12 mouse cellular contexts compared by ENCODE assay signal in the genomic region with DNA sequence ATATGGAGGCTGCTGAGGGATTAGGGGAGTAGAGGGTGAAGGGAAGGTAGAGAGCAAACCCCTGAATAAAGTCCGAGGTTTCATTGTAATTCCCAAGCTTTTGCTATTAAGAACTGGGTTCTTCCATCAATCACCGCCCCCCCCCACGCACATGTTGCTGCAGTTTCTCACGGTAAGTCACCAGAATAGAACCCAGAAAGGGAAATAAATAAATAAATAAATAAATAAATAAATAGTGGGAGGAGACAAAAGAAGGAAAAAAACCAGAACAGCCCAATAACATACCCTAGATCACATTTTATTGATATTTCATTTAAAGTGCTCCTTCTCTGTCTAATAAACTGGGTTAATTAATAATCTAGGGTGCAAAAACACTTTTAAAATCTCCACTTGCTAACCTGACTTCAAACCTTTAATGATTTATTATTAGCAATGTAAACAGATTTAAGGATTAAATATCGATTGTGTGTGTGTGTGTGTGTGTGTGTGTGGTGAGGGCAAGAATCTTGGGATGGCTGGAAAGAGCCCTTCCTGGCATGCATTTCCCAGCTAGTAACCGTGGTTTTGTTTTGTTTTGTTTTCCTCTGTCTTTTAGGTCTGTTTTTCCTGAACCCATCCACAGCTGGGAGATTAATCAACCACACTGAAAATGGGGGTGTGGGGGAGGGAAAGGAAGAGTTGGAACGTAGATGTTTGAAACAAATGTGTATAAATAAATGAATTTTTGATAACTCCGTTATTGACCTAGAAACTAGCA. TPM values are rescaled to one million over a fixed set of nuclear protein-coding genes. Genes with fewer than 3 reads are reported as not detected.
DNase-seq lines count a peak whose midpoint lies in the region; ATAC-seq lines count a peak whose summit lies in the region.
"Had no signal": no experiment of that assay in that cellular context is flagged by ENCODE, and none has a peak within 500 bp of the region (broad histone marks: within the 10 kb centered on the region; RNA-seq: fewer than 3 reads in every experiment).

No protein-coding gene starts in this region.

- peak overlapping the region; percentile 75; the same call in 1 of the 2 replicates for H3K4me3 ChIP-seq in heart, embryonic 15.5 days
- peak overlapping the region; percentile 53 for H3K4me3 ChIP-seq in brown adipose tissue, adult 24 weeks (ENCODE audit: insufficient read depth, low read depth, low read length)
- no peak overlapping the region for H3K4me3 ChIP-seq in limb, embryonic 15.5 days
- H3K4me3 ChIP-seq: embryonic facial prominence, embryonic 15.5 days had no signal

- H3K27me3 ChIP-seq in heart, embryonic 15.5 days, result peaks cover 98% of the 10 kb centered on the region
- H3K27me3 ChIP-seq in limb, embryonic 15.5 days, result peaks cover 81% of the 10 kb centered on the region

- peak overlapping the region; percentile 97 for H3K4me2 ChIP-seq in heart, embryonic 15.5 days
- peak overlapping the region; percentile 5; the same call in 1 of the 2 replicates for H3K4me2 ChIP-seq in limb, embryonic 15.5 days
- H3K4me2 ChIP-seq: embryonic facial prominence, embryonic 15.5 days had no signal

- no peak for ATAC-seq in heart, embryonic 15.5 days (replicated peaks; ENCODE audit: insufficient number of reproducible peaks, insufficient read depth, low FRiP score, low read depth)
- no peak for ATAC-seq in limb, embryonic 15.5 days (ENCODE audit: insufficient number of reproducible peaks, low FRiP score, low TSS enrichment, low read depth)

- H3K27ac ChIP-seq in heart, embryonic 15.5 days, result peak overlapping the region; percentile 79; the same call in 1 of the 2 replicates
- H3K27ac ChIP-seq in brown adipose tissue, adult 24 weeks (replicated peaks; ENCODE audit: low read depth, low read length), result peak overlapping the region; percentile 71
- H3K27ac ChIP-seq in limb, embryonic 15.5 days, result no peak overlapping the region
- H3K27ac ChIP-seq: embryonic facial prominence, embryonic 15.5 days had no signal

- H3K36me3 ChIP-seq in heart, embryonic 15.5 days, result no peaks in the 10 kb centered on the region
- H3K36me3 ChIP-seq in limb, embryonic 15.5 days, result no peaks in the 10 kb centered on the region
- H3K36me3 ChIP-seq: embryonic facial prominence, embryonic 15.5 days had no signal

- H3K4me1 ChIP-seq in heart, embryonic 15.5 days (replicated peaks), result peaks cover 28% of the 10 kb centered on the region
- peaks cover 4% of the 10 kb centered on the region for H3K4me1 ChIP-seq in brown adipose tissue, adult 24 weeks (ENCODE audit: control insufficient read depth, insufficient read depth, insufficient read length, low read length)
- peaks cover 53% of the 10 kb centered on the region for H3K4me1 ChIP-seq in limb, embryonic 15.5 days

- no peak overlapping the region for H3K9ac ChIP-seq in heart, embryonic 15.5 days
- no peak overlapping the region for H3K9ac ChIP-seq in limb, embryonic 15.5 days
- H3K9ac ChIP-seq: embryonic facial prominence, embryonic 15.5 days had no signal

- DNase-seq in heart, postnatal 10 days, result no peak
- peak; percentile 20 for DNase-seq in fibroblast of lung, adult 2 months (ENCODE audit: low read depth)
- DNase-seq in right cerebral cortex, postnatal 14 days, result no peak
- DNase-seq in right cerebral cortex, adult 18-20 months, result no peak
- no peak for DNase-seq in thymus, postnatal 0 days (ENCODE audit: low spot score)
- DNase-seq: gastrocnemius, postnatal 36 days; thymus, postnatal 14 days had no signal

- 25% methylated on average over 8 of the region's 8 CpGs for WGBS in heart, embryonic 15.5 days
- 31% methylated on average over 8 of the region's 8 CpGs for WGBS in limb, embryonic 15.5 days

- intact Hi-C loops in heart, postnatal 10 days (cut with DNase I), result loop anchor here (2.0 to 5.0 kb wide), 3 partner anchors 29 to 989 kb away; partner anchors contain the start of gene Hoxa4

- H3K9me3 ChIP-seq in heart, embryonic 15.5 days (replicated peaks), result no peaks in the 10 kb centered on the region
- H3K9me3 ChIP-seq in limb, embryonic 15.5 days, result no peaks in the 10 kb centered on the region
- H3K9me3 ChIP-seq: embryonic facial prominence, embryonic 15.5 days had no signal

RNA-seq across cellular contexts. Expression of gene Hoxa2, which starts 3.1 kb away (rescaled TPM):
- polyA plus RNA-seq in heart, embryonic 15.5 days (2015; fragmentation: Nextera tagmentation; extraction: Ambion mirVana), result 1.2 and 3.1 TPM in 2 replicates
- total RNA-seq in heart, postnatal 10 days (2021), result 1 to 10 TPM in 1 of 2 experiments, under 1 TPM in 1; 0.98 to 1.0 TPM
- 2.9 TPM in 1 of 2 replicates, not detected in the other for polyA plus RNA-seq in brown adipose tissue, adult 24 weeks (2012; ENCODE audit: insufficient read depth, insufficient read length, missing spikeins)
- 0.59 and 0.76 TPM in 2 replicates for polyA plus RNA-seq in limb, embryonic 15.5 days (2015; fragmentation: Nextera tagmentation; extraction: Ambion mirVana)
- polyA plus RNA-seq in thymus, postnatal 0 days (2015; fragmentation: Nextera tagmentation; extraction: Ambion mirVana), result 5.1 and 5.4 TPM in 2 replicates
- total RNA-seq: left cerebral cortex, postnatal 25 days had no signal

RNA-seq across cellular contexts. Expression of gene Hoxa1, which starts 3.4 kb away (rescaled TPM):
- 0.59 and 1.1 TPM in 2 replicates for polyA plus RNA-seq in heart, embryonic 15.5 days (2015; fragmentation: Nextera tagmentation; extraction: Ambion mirVana)
- under 1 TPM; 0.22 to 0.30 TPM for total RNA-seq in heart, postnatal 10 days (2021)
- polyA plus RNA-seq in brown adipose tissue, adult 24 weeks (2012; ENCODE audit: insufficient read depth, insufficient read length, missing spikeins), result 0.50 and 0.99 TPM in 2 replicates
- 0.52 and 0.68 TPM in 2 replicates for polyA plus RNA-seq in limb, embryonic 15.5 days (2015; fragmentation: Nextera tagmentation; extraction: Ambion mirVana)
- 0.44 and 0.45 TPM in 2 replicates for polyA plus RNA-seq in thymus, postnatal 0 days (2015; fragmentation: Nextera tagmentation; extraction: Ambion mirVana)
- total RNA-seq: left cerebral cortex, postnatal 25 days had no signal

RNA-seq across cellular contexts. Expression of gene 5730596B20Rik, which starts 15.8 kb away (rescaled TPM):
- 0.33 and 0.68 TPM in 2 replicates for polyA plus RNA-seq in heart, embryonic 15.5 days (2015; fragmentation: Nextera tagmentation; extraction: Ambion mirVana)
- under 1 TPM; 0.10 to 0.17 TPM for total RNA-seq in heart, postnatal 10 days (2021)
- not detected in 2 replicates for polyA plus RNA-seq in brown adipose tissue, adult 24 weeks (2012; ENCODE audit: insufficient read depth, insufficient read length, missing spikeins)
- 0.10 and 0.26 TPM in 2 replicates for polyA plus RNA-seq in limb, embryonic 15.5 days (2015; fragmentation: Nextera tagmentation; extraction: Ambion mirVana)
- 0.24 and 0.25 TPM in 2 replicates for polyA plus RNA-seq in thymus, postnatal 0 days (2015; fragmentation: Nextera tagmentation; extraction: Ambion mirVana)
- total RNA-seq: gastrocnemius, postnatal 36 days; left cerebral cortex, postnatal 25 days had no signal
- polyA plus RNA-seq: embryonic facial prominence, embryonic 15.5 days had no signal

RNA-seq across cellular contexts. Expression of gene Hoxa4, which starts 30.0 kb away (rescaled TPM):
- 0.43 and 0.77 TPM in 2 replicates for polyA plus RNA-seq in heart, embryonic 15.5 days (2015; fragmentation: Nextera tagmentation; extraction: Ambion mirVana)
- total RNA-seq in heart, postnatal 10 days (2021), result 1 to 10 TPM in 1 of 2 experiments, under 1 TPM in 1; 0.69 to 1.3 TPM
- polyA plus RNA-seq in brown adipose tissue, adult 24 weeks (2012; ENCODE audit: insufficient read depth, insufficient read length, missing spikeins), result 14.0 and 26.4 TPM in 2 replicates
- polyA plus RNA-seq in limb, embryonic 15.5 days (2015; fragmentation: Nextera tagmentation; extraction: Ambion mirVana), result 0.52 and 0.63 TPM in 2 replicates
- 0.27 and 0.39 TPM in 2 replicates for polyA plus RNA-seq in thymus, postnatal 0 days (2015; fragmentation: Nextera tagmentation; extraction: Ambion mirVana)
- total RNA-seq: left cerebral cortex, postnatal 25 days had no signal

RNA-seq across cellular contexts. Expression of gene Hoxa5, which starts 42.9 kb away (rescaled TPM):
- 2.3 and 6.3 TPM in 2 replicates for polyA plus RNA-seq in heart, embryonic 15.5 days (2015; fragmentation: Nextera tagmentation; extraction: Ambion mirVana)
- total RNA-seq in heart, postnatal 10 days (2021), result 1 to 10 TPM; 1.2 to 1.6 TPM
- 35.9 and 39.4 TPM in 2 replicates for polyA plus RNA-seq in brown adipose tissue, adult 24 weeks (2012; ENCODE audit: insufficient read depth, insufficient read length, missing spikeins)
- 1.7 and 2.1 TPM in 2 replicates for polyA plus RNA-seq in limb, embryonic 15.5 days (2015; fragmentation: Nextera tagmentation; extraction: Ambion mirVana)
- polyA plus RNA-seq in thymus, postnatal 0 days (2015; fragmentation: Nextera tagmentation; extraction: Ambion mirVana), result 0.06 and 0.21 TPM in 2 replicates
- total RNA-seq: left cerebral cortex, postnatal 25 days had no signal
